Mouse (Mus musculus) ES-Bruce4 (cell line): ENCODE data around the gene Sbds. TPM values are rescaled to one million over a fixed set of nuclear protein-coding genes. Genes with fewer than 3 reads are reported as not detected.
A peak's percentile ranks its signal among the peaks of the same experiment; 100 is the strongest.

Experiments
- H3K27ac ChIP-seq: 2 replicates; pipeline ENCODE4 v1.5.1; 2012; ENCODE audit warnings: low read length, inconsistent platforms; ENCODE audit not compliant: insufficient read depth
- H3K27me3 ChIP-seq: 2 replicates; pipeline ENCODE4 v1.6.1; 2012; ENCODE audit warnings: mild to moderate bottlenecking, low read length, inconsistent platforms; ENCODE audit not compliant: control insufficient read depth, poor library complexity, insufficient read depth, severe bottlenecking
- H3K36me3 ChIP-seq: 2 replicates; pipeline ENCODE4 v1.6.1; 2012; ENCODE audit warnings: inconsistent platforms, mild to moderate bottlenecking, low read length, moderate library complexity; ENCODE audit not compliant: control insufficient read depth, poor library complexity, insufficient read depth, severe bottlenecking
- H3K4me1 ChIP-seq: one replicate; pipeline ENCODE4 v1.8.1; 2011; ENCODE audit warnings: low read length; ENCODE audit not compliant: control insufficient read depth, insufficient read depth
- H3K4me3 ChIP-seq: 2 replicates; pipeline ENCODE4 v1.5.1; 2011; ENCODE audit warnings: low read depth, mild to moderate bottlenecking, low read length
- H3K9ac ChIP-seq: 2 replicates; pipeline ENCODE4 v1.6.1; 2012; ENCODE audit warnings: low read depth, mild to moderate bottlenecking, inconsistent platforms; ENCODE audit not compliant: poor library complexity, severe bottlenecking
- H3K9me3 ChIP-seq: replicated peaks from 2 replicates; pipeline ENCODE4 v1.6.1; 2012; ENCODE audit warnings: mild to moderate bottlenecking, low read length, inconsistent platforms; ENCODE audit not compliant: control insufficient read depth, poor library complexity, insufficient read depth, severe bottlenecking
- CTCF ChIP-seq: IDR thresholded peaks from one replicate; pipeline ENCODE4 v1.8.1; 2011; ENCODE audit warnings: low read depth, low read length
- EP300 ChIP-seq: IDR thresholded peaks from 2 replicates; pipeline ENCODE4 v1.6.1; 2011; ENCODE audit warnings: low read depth, low read length; ENCODE audit not compliant: insufficient read depth
- POLR2A ChIP-seq: IDR thresholded peaks from one replicate; pipeline ENCODE4 v1.8.1; 2011; ENCODE audit warnings: low read length; ENCODE audit not compliant: insufficient read depth
- polyA plus RNA-seq: library from polyadenylated mRNA; stranded (reverse); fragments of >200 nt; gene quantifications from 2 replicates; pipeline ENCODE4 v1.2.4, GENCODE M21; 2011; ENCODE audit warnings: low read depth; ENCODE audit not compliant: missing spikeins, insufficient read depth, insufficient read length

Gene Sbds
- polyA plus RNA-seq: 66.8 and 68.5 TPM in 2 replicates

GRCm38 (mm10) chr5:130255017-130255720, at the start of gene Sbds, which contains the start of gene Tyw1:
Gene Sbds, minus strand, starts transcription at chr5:130255530.
Gene Tyw1, plus strand, starts transcription at chr5:130255619.
- no peak for TF ChIP-seq CTCF
- no peak for TF ChIP-seq EP300
- peak; percentile 69 for TF ChIP-seq POLR2A
- Histone ChIP-seq H3K9ac (peak within 1 kb of the TSS; percentile 83), H3K27me3 (no peaks in the 10 kb centered on the region)

GRCm38 (mm10) chr5:130303611-130304010, 48.3 kb upstream of the Sbds start:
- H3K36me3 ChIP-seq: peaks cover 12% of the 10 kb centered on the region; the same call in 1 of the 2 replicates
- TF ChIP-seq POLR2A (no peak), CTCF (no peak), EP300 (no peak)
- no peaks in the 10 kb centered on the region for H3K9me3 ChIP-seq
- no peak overlapping the region for H3K27ac ChIP-seq
- no peaks in the 10 kb centered on the region for H3K27me3 ChIP-seq
- no peak overlapping the region for H3K4me3 ChIP-seq
- no peak overlapping the region for H3K9ac ChIP-seq
- no peaks in the 10 kb centered on the region for H3K4me1 ChIP-seq

More at GRCm38 (mm10) chr5:130255017-130255720, at the start of gene Sbds, which contains the start of gene Tyw1:
- no peaks in the 10 kb centered on the region for H3K4me1 ChIP-seq
- peak within 1 kb of the TSS; percentile 76 for H3K27ac ChIP-seq
- H3K9me3 ChIP-seq: no peaks in the 10 kb centered on the region
- peaks cover 32% of the 10 kb centered on the region for H3K36me3 ChIP-seq
- H3K4me3 ChIP-seq: peak within 1 kb of the TSS; percentile 95

GRCm38 (mm10) chr5:130299526-130299925, 44.2 kb upstream of the Sbds start:
- Histone ChIP-seq H3K9ac (no peak overlapping the region), H3K36me3 (peaks cover 21% of the 10 kb centered on the region), H3K4me3 (no peak overlapping the region), H3K9me3 (no peaks in the 10 kb centered on the region), H3K4me1 (no peaks in the 10 kb centered on the region), H3K27ac (no peak overlapping the region), H3K27me3 (no peaks in the 10 kb centered on the region)
- TF ChIP-seq POLR2A (no peak), EP300 (no peak), CTCF (no peak)

- no peaks in the 10 kb centered on the region for H3K9me3 ChIP-seq
- no peak overlapping the region for H3K27ac ChIP-seq
- no peak overlapping the region for H3K4me3 ChIP-seq
- no peak for TF ChIP-seq EP300
- TF ChIP-seq POLR2A: no peak
- TF ChIP-seq CTCF: no peak
- H3K27me3 ChIP-seq: no peaks in the 10 kb centered on the region
- peaks cover 21% of the 10 kb centered on the region for H3K36me3 ChIP-seq
- H3K9ac ChIP-seq: no peak overlapping the region
- no peaks in the 10 kb centered on the region for H3K4me1 ChIP-seq
These were observed 43.6 kb upstream of the Sbds start for GRCm38 (mm10) chr5:130298831-130299460.

GRCm38 (mm10) chr5:130296071-130296470, 40.7 kb upstream of the Sbds start:
- Histone ChIP-seq H3K27ac (no peak overlapping the region), H3K4me1 (no peaks in the 10 kb centered on the region), H3K36me3 (peaks cover 19% of the 10 kb centered on the region), H3K4me3 (no peak overlapping the region), H3K27me3 (no peaks in the 10 kb centered on the region), H3K9me3 (no peaks in the 10 kb centered on the region), H3K9ac (no peak overlapping the region)
- no peak for TF ChIP-seq EP300
- peak; percentile 56 for TF ChIP-seq CTCF

GRCm38 (mm10) chr5:130294598-130294997, 39.3 kb upstream of the Sbds start:
- TF ChIP-seq CTCF (no peak), EP300 (no peak), POLR2A (no peak)
- no peaks in the 10 kb centered on the region for H3K9me3 ChIP-seq
- no peak overlapping the region for H3K4me3 ChIP-seq
- H3K27me3 ChIP-seq: no peaks in the 10 kb centered on the region
- H3K4me1 ChIP-seq: no peaks in the 10 kb centered on the region
- no peak overlapping the region for H3K9ac ChIP-seq
- peaks cover 10% of the 10 kb centered on the region for H3K36me3 ChIP-seq
- no peak overlapping the region for H3K27ac ChIP-seq
